Mouse (Mus musculus) intestine, embryonic 16.5 days (tissue): Measurements from ENCODE around the gene Sucla2. TPM values are rescaled to one million over a fixed set of nuclear protein-coding genes. Genes with fewer than 3 reads are reported as not detected.
"Not testable (repeated sequence)": the region's sequence is repeated elsewhere in the genome, so short reads cannot be mapped to it uniquely, and the experiment has no call there.

Source experiments
- ATAC-seq: fragments of 200-750 bp; cut with Nextera tagmentation; 2 replicates; pipeline ENCODE4 v1.8.0; 2017; ENCODE audit warnings: moderate TSS enrichment, moderate library complexity
- H3K27ac ChIP-seq: fragments of 300-500 bp; sonication (generic); 2 replicates; pipeline ENCODE4 v1.5.1; 2014; ENCODE audit warnings: mild to moderate bottlenecking, low read length
- H3K27me3 ChIP-seq: fragments of 300-500 bp; sonication (generic); replicated peaks from 2 replicates; pipeline ENCODE4 v1.6.1; 2014; ENCODE audit warnings: low read length, control low read depth, mixed read lengths; ENCODE audit not compliant: control insufficient read depth, insufficient read depth
- H3K36me3 ChIP-seq: fragments of 300-500 bp; sonication (generic); 2 replicates; pipeline ENCODE4 v1.6.1; 2014; ENCODE audit warnings: low read length, control low read depth; ENCODE audit not compliant: control insufficient read depth, insufficient read depth
- H3K4me1 ChIP-seq: fragments of 300-500 bp; sonication (generic); 2 replicates; pipeline ENCODE4 v1.6.1; 2014; ENCODE audit warnings: low read length, control low read depth, mixed read lengths; ENCODE audit not compliant: control insufficient read depth, insufficient read depth
- H3K4me2 ChIP-seq: fragments of 300-500 bp; sonication (generic); 2 replicates; pipeline ENCODE4 v1.6.1; 2014; ENCODE audit warnings: low read depth, low read length, control low read depth
- H3K4me3 ChIP-seq: fragments of 300-500 bp; sonication (generic); 2 replicates; pipeline ENCODE4 v1.5.1; 2014; ENCODE audit warnings: mild to moderate bottlenecking, low read length
- H3K9ac ChIP-seq: fragments of 300-500 bp; sonication (generic); 2 replicates; pipeline ENCODE4 v1.6.1; 2014; ENCODE audit warnings: low read depth, low read length
- H3K9me3 ChIP-seq: fragments of 300-500 bp; sonication (generic); 2 replicates; pipeline ENCODE4 v1.6.1; 2016; ENCODE audit warnings: low read length, control low read depth; ENCODE audit not compliant: control insufficient read depth
- WGBS: fragments of 180-500 bp; shearing (Covaris S2); extraction: QIAGEN DNeasy Blood & Tissue Kit; methylation state at CpG from one replicate; pipeline ENCODE4 v1.1.7; 2014; 5-methylcytosine and 5-hydroxymethylcytosine counted together
- polyA plus RNA-seq: library from polyadenylated mRNA; unstranded; fragments of >200 nt; fragmentation: Nextera tagmentation; extraction: Ambion mirVana; gene quantifications from 2 replicates; pipeline ENCODE4 v1.2.1, GENCODE M21; 2015

The Sucla2 gene
- polyA plus RNA-seq, 1 experiment from 2014 or later = 140 TPM

DNA sequence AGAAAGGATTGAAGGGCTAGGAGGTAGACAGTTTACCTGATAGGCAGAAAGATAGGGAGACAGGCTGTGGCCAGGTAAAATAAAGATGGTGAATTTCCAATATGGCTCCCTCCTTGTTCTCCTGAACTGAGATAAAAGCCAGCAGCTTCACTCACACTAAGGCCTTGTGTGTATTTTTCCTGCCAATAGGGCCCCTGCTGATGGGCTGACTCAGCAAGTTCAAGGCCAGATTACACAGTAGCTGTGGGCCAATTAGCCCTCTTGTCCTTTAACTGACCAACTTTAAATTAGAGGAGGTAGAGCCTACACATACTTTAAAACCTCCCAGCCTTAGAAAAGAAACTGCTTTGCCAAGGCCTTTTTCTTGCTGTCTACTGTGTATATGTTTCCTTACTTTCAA, 51.2 kb downstream of the Sucla2 start:
- Histone ChIP-seq H3K36me3 (peaks cover 5% of the 10 kb centered on the region; the same call in 1 of the 2 replicates), H3K9me3 (no peaks in the 10 kb centered on the region), H3K27me3 (no peaks in the 10 kb centered on the region), H3K4me2 (no peak overlapping the region), H3K27ac (no peak overlapping the region), H3K4me1 (no peaks in the 10 kb centered on the region), H3K4me3 (no peak overlapping the region), H3K9ac (no peak overlapping the region)
- ATAC-seq = no peak

DNA sequence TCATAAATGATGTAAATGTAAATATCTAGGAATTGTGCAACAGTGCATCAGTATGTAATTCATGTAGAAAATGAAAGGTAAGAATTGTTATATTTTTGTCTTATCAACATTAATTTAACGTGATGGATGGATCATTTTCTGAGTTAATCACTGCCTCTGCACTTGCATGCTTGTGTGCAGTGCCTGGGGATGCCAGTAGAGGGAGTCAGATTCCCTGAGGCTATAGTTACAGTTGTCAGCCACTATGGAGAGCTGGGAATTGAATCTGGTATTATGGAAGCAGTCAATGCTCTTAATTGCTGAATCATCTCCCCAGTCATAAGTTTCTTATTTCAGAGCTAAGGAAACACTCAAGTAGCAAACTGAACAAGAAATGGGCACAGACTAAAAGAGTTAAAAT, 63.0 kb downstream of the Sucla2 start:
- no peak overlapping the region for H3K27ac ChIP-seq
- WGBS = 76% methylated on average over 1 of the region's 1 CpGs
- ATAC-seq = no peak
- no peaks in the 10 kb centered on the region for H3K27me3 ChIP-seq
- peaks cover 10% of the 10 kb centered on the region for H3K36me3 ChIP-seq
- no peaks in the 10 kb centered on the region for H3K4me1 ChIP-seq
- H3K4me3 ChIP-seq = no peak overlapping the region
- no peak overlapping the region for H3K4me2 ChIP-seq
- H3K9me3 ChIP-seq = no peaks in the 10 kb centered on the region
- H3K9ac ChIP-seq = no peak overlapping the region

DNA sequence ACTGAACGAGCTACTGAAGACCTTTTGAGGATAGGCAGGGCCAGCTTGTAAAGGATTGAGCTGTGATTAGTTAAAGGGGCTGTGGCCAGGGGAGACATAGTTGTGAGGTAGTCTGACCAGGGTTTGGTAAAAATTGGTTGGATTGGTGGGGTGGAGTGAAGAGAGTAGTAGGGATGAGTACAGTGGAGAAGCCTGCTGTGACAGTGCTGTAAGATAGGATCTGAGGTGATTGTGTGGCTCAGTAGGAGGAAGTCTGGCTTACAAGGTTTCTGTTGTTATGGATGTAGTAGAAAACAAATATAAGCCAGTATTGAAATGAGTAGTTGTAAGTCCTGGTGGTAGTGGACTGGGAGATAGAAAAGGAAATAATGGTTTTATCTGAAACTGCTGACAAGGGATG, 67.0 kb downstream of the Sucla2 start:
- Histone ChIP-seq H3K4me3 (no peak overlapping the region), H3K27me3 (no peaks in the 10 kb centered on the region), H3K4me2 (no peak overlapping the region), H3K9me3 (no peaks in the 10 kb centered on the region), H3K36me3 (peaks cover 6% of the 10 kb centered on the region; the same call in 1 of the 2 replicates), H3K9ac (no peak overlapping the region), H3K27ac (no peak overlapping the region), H3K4me1 (no peaks in the 10 kb centered on the region)
- ATAC-seq = no peak
- 80% methylated on average over 1 of the region's 1 CpGs for WGBS

DNA sequence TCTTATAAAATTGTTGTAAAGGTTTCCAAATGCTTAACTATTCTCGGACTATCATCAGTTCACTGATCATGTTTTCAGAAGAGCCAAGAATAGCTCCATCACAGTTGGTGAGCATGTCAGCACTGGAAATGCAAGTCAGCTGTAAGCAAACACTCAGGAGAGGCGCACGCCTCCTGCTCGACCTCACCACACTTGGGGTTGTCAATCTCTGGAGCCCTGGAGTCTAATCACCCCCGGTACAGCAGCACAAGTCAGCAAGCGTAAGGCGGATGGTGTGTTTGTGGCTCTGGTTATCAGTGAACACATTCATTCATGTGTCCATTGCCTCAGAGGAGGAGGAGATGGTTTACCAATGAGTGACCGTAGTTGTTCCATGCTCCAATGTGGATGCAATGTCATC, 74.6 kb downstream of the Sucla2 start:
- WGBS = 85% methylated on average over 8 of the region's 8 CpGs
- no peak for ATAC-seq
- Histone ChIP-seq H3K36me3 (peaks cover 20% of the 10 kb centered on the region), H3K27me3 (no peaks in the 10 kb centered on the region), H3K4me3 (no peak overlapping the region), H3K9me3 (peaks cover 6% of the 10 kb centered on the region; the same call in 1 of the 2 replicates), H3K4me2 (no peak overlapping the region), H3K27ac (no peak overlapping the region), H3K9ac (no peak overlapping the region), H3K4me1 (no peaks in the 10 kb centered on the region)

DNA sequence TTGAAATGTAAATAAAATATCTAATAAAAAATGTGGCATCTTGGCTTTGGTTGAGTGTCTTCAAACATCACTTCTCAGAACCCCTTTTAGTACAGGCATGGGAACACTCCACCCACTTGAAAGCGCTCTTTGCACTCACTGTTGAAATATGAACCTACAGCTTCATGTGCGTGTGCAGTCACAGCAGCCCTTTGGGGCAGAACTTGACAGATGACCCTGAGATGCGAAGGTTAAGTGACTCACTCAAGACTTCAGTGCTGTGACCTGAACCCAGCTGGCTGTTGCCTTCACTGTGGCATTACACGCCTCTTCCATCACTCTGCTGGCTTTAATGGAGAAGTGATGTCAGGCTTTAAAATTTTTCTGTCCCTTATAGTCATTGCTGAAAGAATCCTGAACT, 82.6 kb downstream of the Sucla2 start:
- Histone ChIP-seq H3K9me3 (no peaks in the 10 kb centered on the region), H3K4me2 (no peak overlapping the region), H3K9ac (no peak overlapping the region), H3K4me3 (no peak overlapping the region), H3K27ac (no peak overlapping the region), H3K36me3 (peaks cover 4% of the 10 kb centered on the region; the same call in 1 of the 2 replicates), H3K4me1 (no peaks in the 10 kb centered on the region), H3K27me3 (no peaks in the 10 kb centered on the region)
- no peak; the same call in 1 of the 2 replicates for ATAC-seq
- WGBS = 70% methylated on average over 4 of the region's 4 CpGs

DNA sequence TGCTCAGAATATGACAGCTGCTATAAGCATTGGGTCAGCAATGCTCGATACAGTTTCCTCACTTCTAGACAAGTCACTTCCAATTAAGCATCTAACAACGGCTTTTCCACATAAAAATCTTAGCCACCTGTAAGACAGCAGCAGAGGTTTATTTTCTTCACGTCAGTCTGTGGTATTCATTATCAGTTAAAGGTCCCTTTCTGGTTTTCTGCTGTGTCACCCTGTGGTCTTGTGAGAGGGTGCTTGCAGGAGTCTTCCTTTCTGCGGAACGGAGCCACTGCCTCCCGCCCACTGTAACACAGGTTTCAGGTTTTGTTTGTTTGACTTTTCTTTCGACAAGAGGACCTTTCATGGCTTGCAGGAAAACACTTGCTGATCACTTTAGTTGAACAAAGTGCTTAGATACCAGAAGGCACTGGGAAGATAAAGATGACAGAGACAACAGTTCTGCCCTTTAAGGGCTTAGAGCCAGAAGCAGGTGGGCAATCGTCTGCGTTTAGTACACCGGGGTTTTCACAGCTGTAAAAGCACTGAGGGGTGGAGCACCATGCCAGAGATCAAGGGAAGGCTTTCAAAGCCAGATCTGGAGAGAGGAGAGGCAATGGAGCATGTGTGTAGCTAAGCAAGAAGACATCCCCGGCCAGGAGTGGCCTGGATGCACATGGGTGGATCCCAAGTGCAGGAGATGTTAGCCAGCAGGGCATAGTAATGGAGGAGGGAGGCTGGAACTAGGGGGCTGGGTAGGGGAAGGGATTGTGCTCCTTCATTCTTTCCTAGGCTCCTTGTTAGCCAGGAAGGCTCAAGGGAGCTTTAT, 83.8 kb downstream of the Sucla2 start:
- no peak for ATAC-seq
- no peak overlapping the region for H3K4me2 ChIP-seq
- no peaks in the 10 kb centered on the region for H3K4me1 ChIP-seq
- no peaks in the 10 kb centered on the region for H3K9me3 ChIP-seq
- WGBS = 37% methylated on average over 11 of the region's 11 CpGs
- H3K9ac ChIP-seq = no peak overlapping the region
- no peak overlapping the region for H3K4me3 ChIP-seq
- no peak overlapping the region for H3K27ac ChIP-seq
- H3K36me3 ChIP-seq = peaks cover under 1% of the 10 kb centered on the region; the same call in 1 of the 2 replicates
- no peaks in the 10 kb centered on the region for H3K27me3 ChIP-seq

DNA sequence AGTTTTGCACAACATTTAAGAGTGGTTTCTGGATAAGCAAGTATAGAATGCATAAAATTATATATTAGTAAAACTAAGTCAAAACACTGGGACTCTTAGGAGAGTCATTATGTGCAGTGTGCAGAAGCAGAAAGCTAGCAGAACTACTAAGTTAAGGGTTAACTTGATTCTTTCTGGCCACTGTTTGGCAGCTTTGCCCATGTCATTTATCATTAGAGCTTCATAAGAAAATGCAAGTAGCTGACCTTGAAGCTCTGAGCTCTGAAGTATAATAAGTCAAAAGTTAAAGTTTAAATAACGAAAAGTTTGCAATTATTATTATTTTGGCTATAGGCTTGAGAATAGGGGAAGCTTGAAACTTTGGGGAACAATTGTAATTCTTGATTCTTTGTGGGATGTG, 89.8 kb downstream of the Sucla2 start:
- not testable (repeated sequence) for H3K4me2 ChIP-seq, ATAC-seq, H3K27me3 ChIP-seq, H3K36me3 ChIP-seq, H3K9ac ChIP-seq, H3K4me1 ChIP-seq, H3K27ac ChIP-seq, H3K9me3 ChIP-seq, H3K4me3 ChIP-seq
- 58% methylated on average over 1 of the region's 1 CpGs for WGBS

DNA sequence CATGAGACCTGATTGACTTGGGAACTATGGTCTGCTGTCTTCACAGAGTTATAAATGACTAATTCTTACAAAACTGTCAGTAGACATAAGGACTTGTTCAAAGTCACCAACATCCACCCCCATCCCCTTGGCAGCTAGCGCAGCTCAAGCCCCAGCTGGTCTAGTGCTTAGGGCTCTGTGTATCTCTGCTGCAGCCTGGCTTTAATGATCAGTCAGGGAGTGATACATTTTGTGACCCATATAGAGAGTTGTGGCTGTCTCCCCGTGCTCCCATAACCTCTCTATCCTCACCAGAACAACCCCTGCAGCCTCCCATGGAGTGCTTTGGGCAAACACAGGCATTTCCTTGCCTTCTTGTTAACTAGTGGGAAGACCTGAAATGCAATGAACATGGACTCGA, 95.8 kb downstream of the Sucla2 start:
- Histone ChIP-seq H3K4me1 (no peaks in the 10 kb centered on the region), H3K9ac (no peak overlapping the region), H3K4me3 (no peak overlapping the region), H3K36me3 (no peaks in the 10 kb centered on the region), H3K27ac (no peak overlapping the region), H3K9me3 (no peaks in the 10 kb centered on the region), H3K27me3 (no peaks in the 10 kb centered on the region), H3K4me2 (no peak overlapping the region)
- no peak for ATAC-seq
- 74% methylated on average over 3 of the region's 3 CpGs for WGBS

DNA sequence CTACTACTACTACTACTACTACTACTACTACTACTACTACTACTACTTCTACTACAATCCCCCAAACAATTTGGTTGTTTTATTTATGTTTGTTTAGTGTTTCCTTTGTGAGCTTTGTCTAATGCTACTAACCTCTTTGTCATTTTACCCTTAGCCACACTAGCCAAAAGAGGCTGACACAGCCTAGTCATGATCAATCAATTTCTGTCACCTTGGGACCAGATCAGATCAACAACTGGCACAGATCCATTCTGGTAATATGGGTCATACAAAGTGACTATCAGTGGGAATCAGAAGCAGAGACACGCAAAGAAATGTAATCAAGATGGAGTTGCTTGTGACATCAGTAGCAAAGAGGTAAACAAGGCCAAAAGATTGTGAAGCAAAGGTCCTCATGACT, 97.9 kb downstream of the Sucla2 start:
- Histone ChIP-seq H3K27me3 (no peaks in the 10 kb centered on the region), H3K36me3 (no peaks in the 10 kb centered on the region), H3K27ac (no peak overlapping the region), H3K4me2 (no peak overlapping the region), H3K4me1 (no peaks in the 10 kb centered on the region), H3K4me3 (no peak overlapping the region), H3K9me3 (no peaks in the 10 kb centered on the region), H3K9ac (no peak overlapping the region)
- 81% methylated on average over 1 of the region's 1 CpGs for WGBS
- ATAC-seq = no peak

DNA sequence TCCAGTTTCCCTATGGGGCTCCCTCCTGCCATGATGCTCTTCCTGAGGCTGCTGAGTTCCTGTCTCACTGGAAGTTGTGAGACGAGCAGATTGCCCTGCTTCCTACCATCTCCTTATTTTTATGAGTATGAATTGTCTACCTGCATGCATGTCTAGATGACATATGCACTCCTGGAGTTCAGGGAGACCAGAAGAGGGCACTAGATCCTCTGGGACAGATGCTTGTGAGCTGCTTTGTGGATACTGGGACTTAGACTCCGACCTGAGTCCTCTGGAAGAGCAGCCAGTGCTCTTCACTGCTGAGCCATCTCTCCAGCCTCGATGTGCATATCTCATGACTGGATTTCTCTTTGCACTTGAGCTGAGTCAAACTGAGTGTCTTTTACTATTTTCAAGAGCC, 100.3 kb downstream of the Sucla2 start:
- Histone ChIP-seq H3K9me3 (no peaks in the 10 kb centered on the region), H3K27me3 (no peaks in the 10 kb centered on the region), H3K9ac (no peak overlapping the region), H3K36me3 (no peaks in the 10 kb centered on the region), H3K4me3 (no peak overlapping the region), H3K4me2 (no peak overlapping the region), H3K27ac (no peak overlapping the region), H3K4me1 (no peaks in the 10 kb centered on the region)
- WGBS = 60% methylated on average over 3 of the region's 3 CpGs
- no peak for ATAC-seq
